Mouse (Mus musculus): ENCODE results near the gene Gnai3.

GRCm38 (mm10) chr3:108087329-108087728, 58.6 kb downstream of the Gnai3 start:
- no peak for TF ChIP-seq POLR2A (IDR thresholded peaks at IDR 0.05; ENCODE audit: low read depth, low read length)
- no peak for TF ChIP-seq CTCF (conservative IDR thresholded peaks at IDR 0.05; ENCODE audit: insufficient read depth, insufficient read length, low read depth, low read length)

Data from kidney, adult 2 months (tissue).